9 mouse cellular contexts compared by ENCODE assay signal in the genomic region with DNA sequence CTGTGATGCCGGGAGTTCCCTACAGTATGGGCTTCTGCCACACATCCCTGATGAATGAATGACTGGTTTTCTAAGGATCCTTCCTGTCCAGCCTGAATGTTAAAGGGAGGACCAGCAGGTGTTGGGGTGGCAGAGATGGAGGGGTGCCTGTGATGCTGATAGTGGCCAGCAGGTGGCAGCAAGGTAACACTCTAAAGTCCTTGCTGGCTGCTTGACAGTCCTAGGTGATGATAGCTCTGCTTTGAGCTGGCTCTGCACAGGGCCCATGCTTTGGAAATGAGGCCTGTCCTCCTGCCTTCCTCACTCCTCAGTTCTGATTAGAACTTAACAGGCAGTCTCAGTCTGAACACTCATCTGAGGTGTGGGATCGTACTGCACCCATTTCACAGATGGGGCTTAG. TPM values are rescaled to one million over a fixed set of nuclear protein-coding genes. Genes with fewer than 3 reads are reported as not detected.
DNase-seq lines count a peak whose midpoint lies in the region; ATAC-seq and TF ChIP-seq lines count a peak whose summit lies in the region.
"Had no signal": no experiment of that assay in that cellular context is flagged by ENCODE, and none has a peak within 500 bp of the region (broad histone marks: within the 10 kb centered on the region; RNA-seq: fewer than 3 reads in every experiment).

No protein-coding gene starts in this region.

- H3K27me3 ChIP-seq in forebrain, embryonic 14.5 days (replicated peaks; ENCODE audit: control insufficient read depth, insufficient read depth, low read length), result 0 out of 2 replicates have a peak, but pooled peaks cover 10% of the 10 kb centered on the region

- ATAC-seq in cerebellum, adult (ENCODE audit: insufficient number of reproducible peaks, low FRiP score, low TSS enrichment), result peak; percentile 16; the same call in 1 of the 2 replicates
- ATAC-seq in forebrain, embryonic 14.5 days, result peak; percentile 27

- H3K4me2 ChIP-seq in forebrain, embryonic 14.5 days (ENCODE audit: low read length), result no peak overlapping the region
- H3K4me2 ChIP-seq: limb, embryonic 12.5 days had no signal

- peak; percentile 98 for TF ChIP-seq CTCF in layer of hippocampus, adult 2 months (conservative IDR thresholded peaks at IDR 0.05)

- no peaks in the 10 kb centered on the region for H3K36me3 ChIP-seq in forebrain, embryonic 14.5 days (ENCODE audit: control insufficient read depth, insufficient read depth, low read length)
- H3K36me3 ChIP-seq: limb, embryonic 12.5 days had no signal

- no peak overlapping the region for H3K4me3 ChIP-seq in forebrain, embryonic 14.5 days (ENCODE audit: low read depth, low read length)
- no peak overlapping the region for H3K4me3 ChIP-seq in layer of hippocampus, adult 2 months
- H3K4me3 ChIP-seq: limb, embryonic 12.5 days had no signal

- H3K27ac ChIP-seq in forebrain, embryonic 14.5 days (ENCODE audit: low read depth, low read length), result no peak overlapping the region
- no peak overlapping the region for H3K27ac ChIP-seq in layer of hippocampus, adult 2 months
- H3K27ac ChIP-seq: limb, embryonic 12.5 days had no signal

- 27% methylated on average over 2 of the region's 2 CpGs for WGBS in forebrain, embryonic 14.5 days

- peak; percentile 68 for DNase-seq in Muller cell, postnatal 12 days (ENCODE audit: inconsistent ontology term)
- peak; percentile 91 for DNase-seq in forebrain, embryonic 14.5 days (ENCODE audit: low spot score)
- DNase-seq in heart, postnatal 4 days, result peak; percentile 86
- peak; percentile 86 to 90 for DNase-seq in layer of hippocampus, adult 2 months (ENCODE audit: low spot score in 2 of 2)
- DNase-seq in lung, postnatal 10 days, result peak; percentile 82
- peak; percentile 63 for DNase-seq in retina, postnatal 7 days (ENCODE audit: low read depth, low spot score)
- DNase-seq in thymus, postnatal 36 days, result peak; percentile 63 to 69

- no peak overlapping the region for H3K9ac ChIP-seq in forebrain, embryonic 14.5 days (ENCODE audit: low read length)
- H3K9ac ChIP-seq: limb, embryonic 12.5 days had no signal

- peaks cover 44% of the 10 kb centered on the region for H3K4me1 ChIP-seq in forebrain, embryonic 14.5 days (ENCODE audit: control insufficient read depth, insufficient read depth, low read length)

- H3K9me3 ChIP-seq in forebrain, embryonic 14.5 days (replicated peaks; ENCODE audit: control insufficient read depth, low read length), result no peaks in the 10 kb centered on the region
- H3K9me3 ChIP-seq: limb, embryonic 12.5 days had no signal

RNA-seq across cellular contexts. Expression of a gene that starts 15.6 kb away (rescaled TPM):
- not detected in 2 replicates for polyA plus RNA-seq in forebrain, embryonic 14.5 days (2014; fragmentation: Nextera tagmentation; extraction: Ambion mirVana)
- total RNA-seq in heart, postnatal 4 days (2021), result not detected
- total RNA-seq in layer of hippocampus, adult 2 months (2021), result not detected
- polyA plus RNA-seq: limb, embryonic 12.5 days had no signal

RNA-seq across cellular contexts. Expression of a gene that starts 19.5 kb away (rescaled TPM):
- 7.4 and 8.2 TPM in 2 replicates for polyA plus RNA-seq in forebrain, embryonic 14.5 days (2014; fragmentation: Nextera tagmentation; extraction: Ambion mirVana)
- total RNA-seq in heart, postnatal 4 days (2021), result 1 to 10 TPM; 4.9 to 5.3 TPM
- under 1 TPM; 0.33 to 0.91 TPM for total RNA-seq in layer of hippocampus, adult 2 months (2021)

RNA-seq across cellular contexts. Expression of a gene that starts 40.3 kb away (rescaled TPM):
- polyA plus RNA-seq in forebrain, embryonic 14.5 days (2014; fragmentation: Nextera tagmentation; extraction: Ambion mirVana), result 69.6 and 95.3 TPM in 2 replicates
- 10 to 100 TPM; 29.1 to 30.2 TPM for total RNA-seq in heart, postnatal 4 days (2021)
- total RNA-seq in layer of hippocampus, adult 2 months (2021), result 10 to 100 TPM; 57.8 to 63.8 TPM
